Mouse (Mus musculus) intestine, postnatal 0 days (tissue): ENCODE data around the gene Notch1. TPM values are rescaled to one million over a fixed set of nuclear protein-coding genes. Genes with fewer than 3 reads are reported as not detected.

ENCODE experiments used
- ATAC-seq: fragments of 200-750 bp; cut with Nextera tagmentation; 2 replicates; pipeline ENCODE4 v1.8.0; 2017; ENCODE audit warnings: mild to moderate bottlenecking, moderate TSS enrichment, moderate library complexity
- H3K27ac ChIP-seq: fragments of 300-500 bp; sonication (generic); 2 replicates; pipeline ENCODE4 v1.5.1; 2014; ENCODE audit warnings: mild to moderate bottlenecking, low read depth, low read length, moderate library complexity
- H3K27me3 ChIP-seq: fragments of 300-500 bp; sonication (generic); replicated peaks from 2 replicates; pipeline ENCODE4 v1.6.1; 2014; ENCODE audit warnings: low read length, mixed read lengths; ENCODE audit not compliant: control insufficient read depth, insufficient read depth
- H3K36me3 ChIP-seq: fragments of 300-500 bp; sonication (generic); 2 replicates; pipeline ENCODE4 v1.6.1; 2014; ENCODE audit warnings: mild to moderate bottlenecking, moderate library complexity; ENCODE audit not compliant: control insufficient read depth, insufficient read depth
- H3K4me1 ChIP-seq: fragments of 300-500 bp; sonication (generic); replicated peaks from 2 replicates; pipeline ENCODE4 v1.6.1; 2014; ENCODE audit warnings: antibody characterized with exemption, low read length, mixed read lengths; ENCODE audit not compliant: control insufficient read depth, insufficient read depth
- H3K4me2 ChIP-seq: fragments of 300-500 bp; sonication (generic); replicated peaks from 2 replicates; pipeline ENCODE4 v1.6.1; 2014; ENCODE audit warnings: low read depth, mild to moderate bottlenecking, moderate library complexity
- H3K4me3 ChIP-seq: fragments of 300-500 bp; sonication (generic); 2 replicates; pipeline ENCODE4 v1.5.1; 2014; ENCODE audit warnings: low read depth, low read length
- H3K9ac ChIP-seq: fragments of 300-500 bp; sonication (generic); 2 replicates; pipeline ENCODE4 v1.6.1; 2014; ENCODE audit warnings: mild to moderate bottlenecking, low read depth, low read length
- H3K9me3 ChIP-seq: fragments of 300-500 bp; sonication (generic); 2 replicates; pipeline ENCODE4 v1.6.1; 2016; ENCODE audit warnings: mixed run types; ENCODE audit not compliant: control insufficient read depth
- CTCF ChIP-seq: sonication (generic); IDR thresholded peaks from 2 replicates; pipeline ENCODE4 v1.5.1; 2016; ENCODE audit warnings: low read depth, mild to moderate bottlenecking, control low read depth, antibody characterized with exemption, moderate library complexity
- WGBS: fragments of 180-500 bp; shearing (Covaris S2); extraction: QIAGEN DNeasy Blood & Tissue Kit; methylation state at CpG from one replicate; pipeline ENCODE4 v1.1.7; 2014; 5-methylcytosine and 5-hydroxymethylcytosine counted together
- polyA plus RNA-seq: library from polyadenylated mRNA; unstranded; fragments of >200 nt; fragmentation: Nextera tagmentation; extraction: Ambion mirVana; gene quantifications from 2 replicates; pipeline ENCODE4 v1.2.1, GENCODE M21; 2015

Gene Notch1
- polyA plus RNA-seq, 1 experiment from 2014 or later = 3.6 TPM

GRCm38 (mm10) chr2:26474789-26475504 is 41.5 kb downstream of the Notch1 start:
- Histone ChIP-seq H3K27me3 (no peaks in the 10 kb centered on the region), H3K9me3 (no peaks in the 10 kb centered on the region), H3K4me1 (no peaks in the 10 kb centered on the region), H3K4me2 (0 out of 2 replicates have a peak overlapping the region, but pooled peaks have one; percentile 13), H3K27ac (peak overlapping the region; percentile 36; the same call in 1 of the 2 replicates), H3K9ac (no peak overlapping the region), H3K36me3 (peaks cover 90% of the 10 kb centered on the region), H3K4me3 (no peak overlapping the region)
- peak; percentile 20; the same call in 1 of the 2 replicates for ATAC-seq
- peak; percentile 71 for TF ChIP-seq CTCF
- 35% methylated on average over 9 of the region's 9 CpGs for WGBS

DNA sequence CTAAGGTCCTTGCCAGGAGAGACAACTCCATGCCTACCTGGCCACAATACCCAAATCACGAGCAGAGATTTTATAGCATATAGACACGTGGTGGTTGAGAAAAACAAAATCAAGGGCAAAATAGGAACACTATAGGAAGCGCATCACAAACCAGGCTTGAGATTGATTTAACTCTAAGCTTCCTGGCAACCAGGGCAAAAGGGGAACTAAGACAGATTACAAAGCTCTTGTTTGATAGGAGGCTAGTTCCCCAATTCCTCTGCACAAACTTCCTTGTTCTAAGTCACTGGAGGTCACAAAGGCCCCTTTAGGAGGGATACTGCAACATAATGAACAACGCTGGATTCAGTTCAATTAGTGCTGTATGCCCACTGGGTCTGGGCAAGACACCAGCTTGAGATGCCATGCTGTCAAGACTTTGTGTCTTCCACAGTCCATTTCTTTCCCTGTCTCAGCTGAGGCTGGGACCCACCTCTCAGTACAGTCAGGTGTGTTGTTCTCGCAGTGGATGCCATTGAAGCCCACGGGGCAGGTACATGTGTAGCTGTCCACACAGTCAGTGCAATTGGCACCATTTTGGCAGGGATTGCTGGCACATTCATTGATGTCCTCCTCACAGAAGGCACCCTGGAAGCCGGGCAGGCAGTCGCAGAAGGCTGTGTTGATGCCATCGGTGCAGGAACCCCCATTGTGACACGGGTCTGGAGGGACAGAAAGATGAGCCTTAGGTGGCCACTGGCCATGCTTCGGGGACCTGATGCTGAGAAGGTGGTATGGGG is 44.0 kb downstream of the Notch1 start:
- no peak for ATAC-seq
- no peak overlapping the region for H3K27ac ChIP-seq
- no peak for TF ChIP-seq CTCF
- H3K4me3 ChIP-seq = no peak overlapping the region
- no peak overlapping the region for H3K9ac ChIP-seq
- H3K4me1 ChIP-seq = no peaks in the 10 kb centered on the region
- 88% methylated on average over 11 of the region's 11 CpGs for WGBS
- H3K36me3 ChIP-seq = peaks cover 91% of the 10 kb centered on the region
- H3K27me3 ChIP-seq = no peaks in the 10 kb centered on the region
- no peak overlapping the region for H3K4me2 ChIP-seq
- no peaks in the 10 kb centered on the region for H3K9me3 ChIP-seq

- Histone ChIP-seq H3K4me3 (no peak overlapping the region), H3K4me2 (no peak overlapping the region), H3K9me3 (no peaks in the 10 kb centered on the region), H3K36me3 (peaks cover 90% of the 10 kb centered on the region), H3K27ac (no peak overlapping the region), H3K9ac (no peak overlapping the region), H3K4me1 (no peaks in the 10 kb centered on the region), H3K27me3 (no peaks in the 10 kb centered on the region)
- TF ChIP-seq CTCF = no peak
- 89% methylated on average over 6 of the region's 6 CpGs for WGBS
- no peak for ATAC-seq
Observed at GRCm38 (mm10) chr2:26471652-26472285, 44.7 kb downstream of the Notch1 start.

DNA sequence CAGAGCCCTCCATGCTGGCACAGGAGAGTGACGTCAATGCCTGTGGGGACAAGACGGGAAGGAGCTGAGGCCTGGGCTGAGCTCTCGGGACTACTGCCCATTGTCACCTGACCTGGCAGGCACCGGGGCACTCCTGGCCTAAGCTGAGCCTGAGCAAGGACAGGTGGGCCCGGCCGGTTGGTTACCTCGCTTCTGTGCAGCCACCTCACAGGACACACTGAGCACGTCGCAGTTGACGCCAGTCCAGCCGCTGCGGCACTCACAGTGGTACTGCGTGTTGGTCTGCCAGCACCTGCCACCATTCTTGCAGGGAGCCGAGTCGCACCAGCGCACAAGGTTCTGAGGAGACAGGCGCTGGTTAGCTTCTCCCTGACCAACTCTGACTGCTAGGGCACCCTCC is 45.5 kb downstream of the Notch1 start:
- 92% methylated on average over 17 of the region's 17 CpGs for WGBS
- Histone ChIP-seq H3K4me3 (no peak overlapping the region), H3K4me1 (no peaks in the 10 kb centered on the region), H3K9ac (no peak overlapping the region), H3K27me3 (no peaks in the 10 kb centered on the region), H3K9me3 (no peaks in the 10 kb centered on the region), H3K36me3 (peaks cover 90% of the 10 kb centered on the region), H3K4me2 (no peak overlapping the region), H3K27ac (0 out of 2 replicates have a peak overlapping the region, but pooled peaks have one; percentile 15)
- no peak for TF ChIP-seq CTCF
- no peak for ATAC-seq

- ATAC-seq = no peak
- Histone ChIP-seq H3K4me2 (no peak overlapping the region), H3K27me3 (no peaks in the 10 kb centered on the region), H3K4me1 (no peaks in the 10 kb centered on the region), H3K9me3 (no peaks in the 10 kb centered on the region), H3K27ac (no peak overlapping the region), H3K9ac (no peak overlapping the region), H3K36me3 (peaks cover 96% of the 10 kb centered on the region), H3K4me3 (no peak overlapping the region)
- no peak for TF ChIP-seq CTCF
- WGBS = 93% methylated on average over 15 of the region's 15 CpGs
Observed at GRCm38 (mm10) chr2:26468376-26468775, 48.1 kb downstream of the Notch1 start.

DNA sequence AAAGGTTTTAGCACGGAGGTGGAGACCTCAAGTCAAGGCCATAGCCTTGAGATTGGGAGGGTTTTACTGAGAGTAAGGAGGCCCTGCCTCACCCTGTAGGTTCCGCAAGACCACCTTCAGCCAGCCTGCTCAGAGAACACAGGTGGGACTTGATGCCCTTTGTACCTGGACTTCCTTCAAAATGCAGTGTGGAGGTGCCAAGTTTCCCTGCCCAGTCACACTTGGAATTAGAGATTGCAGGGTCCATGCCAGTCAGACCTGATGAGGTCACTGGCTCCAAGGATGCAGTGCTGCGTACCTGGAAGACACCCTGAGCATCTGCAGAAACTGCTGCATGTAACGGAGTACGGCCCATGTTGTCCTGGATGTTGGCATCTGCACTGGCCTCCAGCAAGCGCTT is 53.1 kb downstream of the Notch1 start:
- H3K4me1 ChIP-seq = no peaks in the 10 kb centered on the region; the same call in 1 of the 2 replicates
- H3K27me3 ChIP-seq = no peaks in the 10 kb centered on the region
- no peak for TF ChIP-seq CTCF
- no peak overlapping the region for H3K9ac ChIP-seq
- no peak overlapping the region for H3K27ac ChIP-seq
- ATAC-seq = no peak
- no peak overlapping the region for H3K4me2 ChIP-seq
- H3K4me3 ChIP-seq = no peak overlapping the region
- H3K36me3 ChIP-seq = peaks cover 87% of the 10 kb centered on the region
- 93% methylated on average over 6 of the region's 6 CpGs for WGBS
- H3K9me3 ChIP-seq = no peaks in the 10 kb centered on the region
